Mouse (Mus musculus) G1E (cell line): ENCODE data around the gene Ptprh. TPM values are rescaled to one million over a fixed set of nuclear protein-coding genes. Genes with fewer than 3 reads are reported as not detected.
"Not testable (repeated sequence)": the region's sequence is repeated elsewhere in the genome, so short reads cannot be mapped to it uniquely, and the experiment has no call there.

Experiments used
- ATAC-seq: 2 replicates; pipeline ENCODE4 v1.8.0; 2016; ENCODE audit warnings: mild to moderate bottlenecking; ENCODE audit not compliant: insufficient number of reproducible peaks, poor library complexity, low FRiP score, severe bottlenecking; ENCODE audit errors: extremely low read depth
- DNase-seq: peaks from one replicate; pipeline ENCODE4 v3.0.0; 2012; ENCODE audit warnings: low spot score
- H3K27me3 ChIP-seq: 2 replicates; pipeline ENCODE4 v1.6.1; 2012; ENCODE audit warnings: mild to moderate bottlenecking, low read length, inconsistent platforms; ENCODE audit not compliant: insufficient read depth
- H3K36me3 ChIP-seq: replicated peaks from 2 replicates; pipeline ENCODE3; 2012; ENCODE audit warnings: mild to moderate bottlenecking, inconsistent platforms
- H3K4me1 ChIP-seq: 2 replicates; pipeline ENCODE4 v1.6.1; 2012; ENCODE audit warnings: low read depth, low read length, inconsistent platforms, mixed read lengths; ENCODE audit not compliant: insufficient read depth
- H3K4me3 ChIP-seq: 2 replicates; pipeline ENCODE4 v1.5.1; 2012; ENCODE audit warnings: low read depth, mild to moderate bottlenecking, inconsistent platforms, low read length, moderate library complexity, mixed read lengths
- H3K9me3 ChIP-seq: replicated peaks from 2 replicates; pipeline ENCODE4 v1.6.1; 2012; ENCODE audit warnings: inconsistent platforms
- CTCF ChIP-seq: IDR thresholded peaks from 2 replicates; pipeline ENCODE4 v1.5.1; 2012; ENCODE audit warnings: low read depth, low read length, inconsistent platforms, mixed read lengths
- GATA1 ChIP-seq: IDR thresholded peaks from 2 replicates; pipeline ENCODE4 v1.6.1; 2012; ENCODE audit warnings: borderline replicate concordance, low read length, inconsistent platforms, mixed read lengths
- GATA2 ChIP-seq: IDR thresholded peaks from 2 replicates; pipeline ENCODE4 v1.6.1; 2012; ENCODE audit warnings: low read depth, low read length, inconsistent platforms, borderline replicate concordance
- POLR2AphosphoS5 ChIP-seq: IDR thresholded peaks from 2 replicates; pipeline ENCODE4 v1.6.1; 2012; ENCODE audit warnings: low read depth, low read length, inconsistent platforms; ENCODE audit not compliant: insufficient replicate concordance
- TAL1 ChIP-seq: conservative IDR thresholded peaks from 2 replicates; pipeline ENCODE4 v1.6.1; 2012; ENCODE audit warnings: low read depth, low read length, inconsistent platforms, mixed read lengths
- polyA plus RNA-seq: library from polyadenylated mRNA; stranded (reverse); fragments of >175 nt; gene quantifications from 2 replicates; pipeline ENCODE4 v1.2.3, GENCODE M21; 2012
- total RNA-seq, 2 experiments: library from RNA; stranded (forward) in 1 of 2; stranded (reverse) in 1 of 2; fragments of 200-1000 nt in 1 of 2; fragments of >200 nt in 1 of 2; fragmentation: Nextera tagmentation in 1 of 2; gene quantifications; 2 replicates each; pipeline ENCODE4 v1.2.3; 2014 to 2017

Gene Ptprh
- total and polyA plus RNA-seq, 3 experiments, result 0.05 TPM; not detected in 2

GRCm38 (mm10) chr7:4527302-4527689 is 76.5 kb downstream of the Ptprh start:
- TF ChIP-seq CTCF (no peak), POLR2AphosphoS5 (no peak), GATA1 (no peak), GATA2 (no peak), TAL1 (no peak)
- Histone ChIP-seq H3K36me3 (no peaks in the 10 kb centered on the region), H3K27me3 (peaks cover 23% of the 10 kb centered on the region), H3K4me3 (no peak overlapping the region), H3K9me3 (no peaks in the 10 kb centered on the region), H3K4me1 (peaks cover 6% of the 10 kb centered on the region)
- DNase-seq, result no peak
- no peak for ATAC-seq

- Histone ChIP-seq H3K9me3 (no peaks in the 10 kb centered on the region), H3K27me3 (peaks cover 21% of the 10 kb centered on the region; the same call in 1 of the 2 replicates), H3K4me3 (no peak overlapping the region), H3K4me1 (peaks cover 6% of the 10 kb centered on the region), H3K36me3 (no peaks in the 10 kb centered on the region)
- TF ChIP-seq TAL1, result no peak
- TF ChIP-seq POLR2AphosphoS5, result no peak
- TF ChIP-seq GATA2, result no peak
- DNase-seq, result peak; percentile 31
- ATAC-seq, result no peak; the same call in 1 of the 2 replicates
Measured at GRCm38 (mm10) chr7:4526341-4527301, 77.2 kb downstream of the Ptprh start.

DNA sequence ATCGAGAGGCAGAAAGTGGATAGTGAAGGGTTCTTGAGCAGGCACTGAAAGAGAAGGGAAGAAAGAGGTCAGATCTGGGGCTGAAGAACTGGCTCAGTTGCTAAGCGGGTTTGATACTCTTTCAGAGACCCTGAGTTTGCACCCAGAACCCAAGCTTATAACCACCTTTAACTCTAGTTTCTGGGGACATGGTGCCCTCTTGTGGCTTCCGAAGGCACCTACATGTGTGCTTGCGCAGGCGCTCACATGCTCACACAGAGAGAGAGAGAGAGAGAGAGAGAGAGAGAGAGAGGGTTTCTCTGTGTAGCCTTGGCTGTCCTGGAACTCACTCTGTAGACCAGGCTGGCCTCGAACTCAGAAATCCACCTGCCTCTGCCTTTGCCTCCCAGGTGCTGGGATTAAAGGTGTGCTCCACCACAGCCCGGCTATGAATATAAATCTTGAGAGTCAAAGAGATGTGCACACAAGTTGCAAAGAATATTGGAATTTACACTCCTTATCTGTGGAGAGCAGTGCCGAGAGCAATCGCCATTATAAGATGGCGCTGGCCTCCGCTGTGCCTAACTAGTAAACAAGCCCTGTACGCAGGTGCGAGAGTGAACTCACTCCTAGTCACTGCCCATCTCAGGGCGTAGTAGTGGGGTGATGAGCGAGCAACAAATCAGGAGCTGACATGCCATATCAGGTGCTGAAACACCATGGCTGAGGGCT is 79.5 kb downstream of the Ptprh start, which contains the start of gene Tnni3:
TSS of gene Tnni3 (minus strand) at position 18 of the 711 bp plus-strand sequence.
- DNase-seq, H3K4me1 ChIP-seq, H3K4me3 ChIP-seq, H3K36me3 ChIP-seq, H3K9me3 ChIP-seq: not testable (repeated sequence)
- ATAC-seq, result peak; percentile 15; the same call in 1 of the 2 replicates
- peak; percentile 26; the same call in 1 of the 2 replicates for TF ChIP-seq CTCF
- H3K27me3 ChIP-seq, result peaks cover 32% of the 10 kb centered on the region

- Histone ChIP-seq H3K27me3 (peaks cover 32% of the 10 kb centered on the region), H3K4me1 (peaks cover 10% of the 10 kb centered on the region), H3K9me3 (no peaks in the 10 kb centered on the region), H3K4me3 (no peak overlapping the region), H3K36me3 (no peaks in the 10 kb centered on the region)
- DNase-seq, result no peak
- no peak for ATAC-seq
- no peak for TF ChIP-seq CTCF
- TF ChIP-seq TAL1, result no peak
- TF ChIP-seq POLR2AphosphoS5, result no peak
- TF ChIP-seq GATA2, result no peak
- no peak for TF ChIP-seq GATA1
Measured at GRCm38 (mm10) chr7:4523205-4524130, 80.4 kb downstream of the Ptprh start.

DNA sequence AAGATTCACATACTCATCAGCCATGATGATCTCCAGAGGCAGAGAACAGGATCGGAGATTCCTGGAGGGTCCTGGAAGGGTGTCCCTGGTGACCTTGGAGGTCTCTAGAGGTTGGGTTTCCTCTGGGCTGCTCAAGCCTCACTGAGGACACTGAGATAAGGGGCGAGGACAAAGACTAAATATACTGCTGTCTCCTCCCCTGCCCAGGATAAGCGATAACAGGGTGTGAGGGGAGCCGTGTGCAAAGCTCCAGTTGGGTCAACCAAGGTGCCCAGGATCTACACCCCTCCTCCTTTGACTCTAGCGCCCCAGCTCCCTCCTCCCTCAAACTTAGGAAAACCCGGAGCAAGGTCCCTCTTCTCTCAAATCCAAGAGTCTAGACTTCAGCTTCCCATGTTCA is 81.5 kb downstream of the Ptprh start:
- no peak for ATAC-seq
- Histone ChIP-seq H3K4me1 (peaks cover 10% of the 10 kb centered on the region), H3K9me3 (no peaks in the 10 kb centered on the region), H3K4me3 (no peak overlapping the region), H3K27me3 (peaks cover 28% of the 10 kb centered on the region), H3K36me3 (no peaks in the 10 kb centered on the region)
- no peak for DNase-seq
- TF ChIP-seq TAL1 (no peak), POLR2AphosphoS5 (no peak), GATA1 (no peak), GATA2 (no peak), CTCF (no peak)

DNA sequence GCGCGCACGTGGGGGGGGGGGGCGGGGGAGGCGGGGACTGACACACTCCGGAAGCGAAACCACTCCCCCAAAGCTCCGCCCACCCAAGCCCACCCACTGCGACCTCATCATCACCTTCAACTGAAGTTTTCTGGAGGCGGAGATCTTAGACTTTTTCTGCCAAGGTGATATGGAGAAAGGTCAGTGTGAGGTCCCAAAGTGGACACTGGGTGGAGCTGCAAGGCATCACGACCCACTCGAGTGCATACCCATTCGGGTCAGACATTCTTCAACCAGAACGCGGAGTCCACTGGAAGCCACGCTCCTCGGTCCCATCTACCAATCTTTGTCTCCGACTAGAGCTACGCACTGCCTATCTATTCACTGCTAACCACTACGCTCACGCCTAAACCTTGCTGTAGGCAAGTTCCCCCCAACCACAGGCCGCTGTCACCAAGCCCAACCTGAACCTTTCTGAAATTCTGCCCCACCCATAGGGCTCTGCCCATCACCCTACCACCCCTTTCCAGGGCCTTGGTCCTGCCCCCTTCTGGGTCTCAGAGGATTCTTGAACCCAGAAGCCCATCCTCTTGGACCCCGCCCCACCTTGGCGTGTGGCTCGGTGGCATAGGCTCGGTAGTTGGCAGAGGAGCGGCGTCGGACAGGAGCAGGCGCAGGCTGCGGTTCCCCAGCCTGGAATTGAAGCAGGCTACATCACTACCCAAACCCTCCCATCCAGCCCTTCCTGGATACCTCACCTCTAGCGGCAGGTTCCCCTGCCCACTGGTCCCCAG is 82.4 kb downstream of the Ptprh start:
- H3K9me3 ChIP-seq, result no peaks in the 10 kb centered on the region
- H3K36me3 ChIP-seq, result no peaks in the 10 kb centered on the region
- DNase-seq, result no peak
- H3K4me3 ChIP-seq, result no peak overlapping the region
- ATAC-seq, result no peak
- peaks cover 29% of the 10 kb centered on the region for H3K27me3 ChIP-seq
- H3K4me1 ChIP-seq, result peaks cover 12% of the 10 kb centered on the region
- TF ChIP-seq CTCF (no peak), GATA1 (no peak), GATA2 (no peak), TAL1 (no peak), POLR2AphosphoS5 (no peak)
